Mouse (Mus musculus) lung, adult 2 months (tissue): Measurements from ENCODE around the gene Evc.

ENCODE experiments used
- CTCF ChIP-seq: fragments of 200-500 bp; IDR thresholded peaks from 2 replicates; pipeline ENCODE4 v1.5.1; 2011; ENCODE audit warnings: mild to moderate bottlenecking, low read length, control low read depth; ENCODE audit not compliant: insufficient read depth
- POLR2A ChIP-seq: fragments of 200-500 bp; IDR thresholded peaks from 2 replicates; pipeline ENCODE4 v1.6.1; 2011; ENCODE audit warnings: low read depth, mild to moderate bottlenecking, control low read depth, low read length, borderline replicate concordance; ENCODE audit errors: extremely low read depth

DNA sequence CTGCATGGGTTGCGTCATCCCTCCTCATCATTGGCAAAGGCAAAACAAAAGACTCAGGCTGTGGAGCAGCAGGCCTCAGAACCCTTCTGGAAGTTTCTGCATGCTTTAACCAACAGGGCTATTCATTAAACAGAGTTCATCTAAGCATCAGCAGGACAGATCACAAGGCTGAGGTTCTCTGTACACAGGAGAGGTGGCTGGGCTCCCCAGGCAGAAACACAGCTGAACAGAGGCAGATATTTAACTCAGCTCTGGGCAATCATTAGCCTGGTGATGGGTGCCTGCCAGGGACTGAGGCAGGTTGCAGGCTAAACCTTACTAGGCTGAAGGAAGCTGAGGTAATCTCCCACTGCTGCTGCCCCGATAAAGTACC, 5.6 kb downstream of the Evc start:
- TF ChIP-seq CTCF: no peak
- TF ChIP-seq POLR2A: no peak
